Mouse (Mus musculus): Measurements from ENCODE around the gene Ero1lb.
A peak's percentile ranks its signal among the peaks of the same experiment; 100 is the strongest.
"Not testable (repeated sequence)": the region's sequence is repeated elsewhere in the genome, so short reads cannot be mapped to it uniquely, and the experiment has no call there.

The Ero1lb gene

DNA sequence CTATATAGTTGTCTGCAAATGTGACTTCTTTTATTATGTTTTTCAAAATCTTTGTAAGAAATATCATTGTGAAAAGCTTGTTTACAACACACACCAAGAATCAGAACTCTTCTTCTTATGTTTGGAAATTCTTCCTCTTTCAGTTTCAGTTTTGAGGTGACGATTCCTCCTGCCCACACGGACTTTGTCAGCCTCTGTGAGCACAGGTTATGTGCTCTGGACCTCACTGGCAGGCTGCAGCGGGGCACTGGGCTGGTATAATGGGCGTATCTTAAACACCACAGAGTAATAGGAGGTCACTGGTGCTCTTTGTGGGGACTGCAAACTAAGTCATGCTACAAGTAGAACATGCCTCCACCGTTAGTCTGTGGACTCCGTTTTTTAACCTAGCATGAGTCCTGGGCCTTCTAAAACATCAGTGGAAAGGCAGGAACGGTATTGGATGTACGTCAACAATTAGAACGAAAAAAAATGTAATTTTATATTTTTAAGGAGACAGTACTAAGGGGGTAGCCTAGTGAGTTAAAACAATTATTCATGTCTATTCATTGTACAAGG is 9.4 kb downstream of the Ero1lb start:
- no peak for DNase-seq (ENCODE audit: low spot score in 2 of 2)

DNA sequence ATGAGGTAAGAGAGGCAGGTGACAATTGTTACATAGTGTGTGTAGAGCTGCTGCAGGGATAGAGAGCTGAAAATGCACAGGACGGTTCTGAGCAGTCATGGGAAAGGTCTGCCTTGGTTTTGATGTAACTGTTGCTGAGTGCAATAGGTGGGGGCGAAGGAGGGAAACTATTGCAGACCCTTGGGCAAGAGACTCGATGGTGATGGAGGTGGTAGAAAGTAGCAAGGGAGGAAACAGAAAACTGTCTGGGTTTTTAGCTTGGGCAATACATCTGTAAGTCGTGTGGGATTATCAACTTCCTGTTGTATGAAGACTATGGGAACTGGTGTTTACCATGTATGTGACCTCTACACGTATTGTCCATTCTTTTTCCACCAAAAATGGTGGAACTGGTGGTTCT is 12.5 kb downstream of the Ero1lb start:
- no peak for DNase-seq (ENCODE audit: low spot score in 2 of 2)

GRCm38 (mm10) chr13:12589003-12589402 is 23.3 kb downstream of the Ero1lb start:
- DNase-seq (ENCODE audit: low spot score in 2 of 2), result peak; percentile 54 to 72

DNA sequence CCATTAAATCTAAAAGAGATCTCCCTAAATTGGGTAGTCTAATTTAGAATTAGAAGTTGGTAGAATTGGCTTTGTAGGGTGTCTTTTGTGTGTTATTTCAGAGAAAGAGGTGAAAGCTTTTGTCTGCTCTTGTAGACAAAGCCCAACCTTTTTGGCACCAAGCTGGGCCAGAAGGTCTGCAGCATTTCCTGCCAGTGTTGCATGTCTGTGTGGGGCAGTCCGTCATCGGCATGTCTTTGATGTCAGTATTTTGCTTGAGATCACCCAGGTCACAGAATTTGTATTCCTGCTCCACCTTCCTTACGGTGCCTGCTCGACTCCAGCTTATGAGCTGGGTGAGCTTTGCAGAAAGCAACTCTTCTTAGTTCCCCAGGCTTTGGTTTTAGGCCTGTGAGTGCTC is 31.4 kb downstream of the Ero1lb start:
- DNase-seq (ENCODE audit: low spot score in 2 of 2), result not testable (repeated sequence)

DNA sequence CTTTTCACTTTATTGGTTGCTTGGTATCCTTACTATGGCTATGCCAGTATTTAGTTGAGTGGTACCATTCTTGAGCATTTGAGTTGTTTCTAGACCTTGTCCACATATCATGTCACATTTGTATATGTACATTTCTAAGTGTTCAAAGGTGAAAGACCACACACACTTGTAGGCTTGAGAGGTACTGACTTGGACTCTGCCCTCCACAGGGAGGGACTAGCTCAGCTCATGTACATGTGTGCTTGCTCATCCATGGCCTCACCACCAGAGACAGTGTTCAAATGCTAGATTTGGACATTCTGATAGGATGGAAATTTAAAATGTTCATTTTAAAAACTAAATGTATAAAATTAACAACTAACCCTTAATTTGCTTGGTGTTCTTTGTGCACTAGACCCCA is 44.5 kb downstream of the Ero1lb start:
- not testable (repeated sequence) for DNase-seq (ENCODE audit: low spot score in 2 of 2)

DNA sequence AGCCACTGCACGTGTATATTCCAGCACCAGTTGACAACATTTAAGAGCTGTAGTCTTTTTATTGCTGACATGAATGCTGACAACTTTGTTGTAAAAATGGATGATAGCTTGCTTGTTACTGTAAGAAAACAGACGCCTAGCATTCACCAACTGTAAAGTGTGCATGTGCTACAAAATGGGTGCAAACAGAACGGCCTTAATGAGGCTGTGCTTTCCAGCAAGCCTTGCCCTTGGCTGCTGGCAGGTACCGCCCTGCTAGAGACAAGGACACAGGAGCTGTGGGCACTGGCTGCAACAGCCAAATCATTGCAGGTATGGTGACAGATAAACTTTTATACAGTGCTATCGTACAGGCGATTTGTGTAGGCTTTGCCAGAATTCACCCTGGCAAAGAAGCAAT is 48.4 kb downstream of the Ero1lb start:
- DNase-seq (ENCODE audit: low spot score in 2 of 2), result not testable (repeated sequence)

GRCm38 (mm10) chr13:12614591-12614990 is 48.9 kb downstream of the Ero1lb start:
- DNase-seq (ENCODE audit: low spot score in 2 of 2), result not testable (repeated sequence)

- DNase-seq (ENCODE audit: low spot score in 2 of 2), result not testable (repeated sequence)
Observed at GRCm38 (mm10) chr13:12615014-12615413, 49.3 kb downstream of the Ero1lb start.

DNA sequence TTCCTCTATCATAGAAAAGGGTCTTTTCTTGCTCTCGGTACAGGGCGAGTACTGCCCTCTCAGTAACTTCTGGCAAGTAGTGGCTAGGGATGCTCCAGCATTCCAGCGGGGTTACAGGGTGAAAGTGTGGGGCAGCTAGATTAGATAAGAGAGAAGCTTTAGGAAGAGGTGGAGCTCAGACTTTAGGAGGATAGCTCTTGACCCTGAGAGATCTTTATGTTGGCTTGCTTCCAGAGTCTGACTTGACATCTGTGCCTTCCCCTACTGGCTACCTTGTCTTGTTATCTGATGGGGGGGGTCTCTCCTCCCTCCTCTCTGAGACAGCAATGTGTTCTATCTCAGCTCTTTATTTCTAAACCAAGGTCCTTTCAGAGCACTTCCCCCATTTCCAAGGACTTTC is 50.8 kb downstream of the Ero1lb start:
- DNase-seq (ENCODE audit: low spot score in 2 of 2), result not testable (repeated sequence)

GRCm38 (mm10) chr13:12619808-12620207 is 54.1 kb downstream of the Ero1lb start:
- not testable (repeated sequence) for DNase-seq (ENCODE audit: low spot score in 2 of 2)

GRCm38 (mm10) chr13:12626061-12626460 is 60.4 kb downstream of the Ero1lb start:
- DNase-seq (ENCODE audit: low spot score in 2 of 2), result not testable (repeated sequence)

- DNase-seq (ENCODE audit: low spot score in 2 of 2), result not testable (repeated sequence)
Observed at GRCm38 (mm10) chr13:12627746-12628145, 62.1 kb downstream of the Ero1lb start.

GRCm38 (mm10) chr13:12628181-12628580 is 62.5 kb downstream of the Ero1lb start:
- DNase-seq (ENCODE audit: low spot score in 2 of 2), result not testable (repeated sequence)

DNA sequence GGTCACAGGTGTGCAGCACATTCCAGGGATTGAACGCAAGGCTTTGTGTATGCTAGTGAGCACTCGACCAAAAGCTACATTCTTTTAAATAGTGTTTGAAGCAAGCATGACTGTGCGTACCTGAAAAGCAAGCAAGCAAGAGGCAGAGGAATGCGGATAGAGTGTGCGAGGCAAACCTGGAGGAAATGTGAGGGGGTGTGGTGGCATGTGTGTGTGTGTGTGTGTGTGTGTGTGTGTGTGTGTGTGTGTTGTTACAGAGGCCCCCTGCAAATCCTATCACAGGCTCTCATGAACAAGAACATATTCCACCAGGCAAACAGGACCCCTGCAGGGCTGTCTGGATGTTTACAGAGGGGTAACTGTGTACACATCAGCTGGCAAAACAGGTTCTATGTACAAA is 64.6 kb downstream of the Ero1lb start:
- DNase-seq (ENCODE audit: low spot score in 2 of 2), result not testable (repeated sequence)

DNA sequence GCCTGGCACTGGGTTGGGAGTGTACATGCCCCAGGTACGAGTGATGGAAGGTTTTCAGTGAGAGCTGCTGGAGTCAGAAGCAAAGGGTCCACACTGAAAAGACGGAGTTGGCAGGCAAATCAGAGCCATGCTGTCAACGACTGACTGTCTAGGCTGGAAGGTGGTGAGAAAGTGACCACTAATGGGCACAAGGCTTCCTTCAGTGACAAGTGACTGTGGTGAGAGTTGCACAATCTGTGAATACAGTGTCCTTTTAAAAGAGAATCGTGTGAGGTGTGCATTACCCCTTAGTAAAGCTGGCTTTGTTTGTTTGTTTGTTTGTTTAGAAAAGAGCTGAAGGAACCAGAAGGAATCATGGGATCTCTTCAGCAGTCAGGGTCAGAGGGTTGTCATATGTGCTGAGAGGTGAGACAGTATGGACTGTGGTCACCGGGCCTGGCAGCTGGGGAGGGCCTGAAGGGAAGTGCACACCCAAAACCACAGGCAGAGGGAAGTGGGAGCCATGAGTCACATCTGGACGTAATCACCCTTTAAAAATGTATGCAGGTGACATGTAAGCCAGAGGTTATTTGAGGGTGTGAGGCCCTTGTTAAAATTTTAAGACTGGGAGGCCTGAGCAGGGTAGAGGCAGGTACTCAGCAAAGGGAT is 69.4 kb downstream of the Ero1lb start:
- DNase-seq (ENCODE audit: low spot score in 2 of 2), result not testable (repeated sequence)

GRCm38 (mm10) chr13:12642795-12643194 is 77.1 kb downstream of the Ero1lb start:
- not testable (repeated sequence) for DNase-seq (ENCODE audit: low spot score in 2 of 2)

GRCm38 (mm10) chr13:12646676-12647075 is 81.0 kb downstream of the Ero1lb start:
- not testable (repeated sequence) for DNase-seq (ENCODE audit: low spot score in 2 of 2)

DNA sequence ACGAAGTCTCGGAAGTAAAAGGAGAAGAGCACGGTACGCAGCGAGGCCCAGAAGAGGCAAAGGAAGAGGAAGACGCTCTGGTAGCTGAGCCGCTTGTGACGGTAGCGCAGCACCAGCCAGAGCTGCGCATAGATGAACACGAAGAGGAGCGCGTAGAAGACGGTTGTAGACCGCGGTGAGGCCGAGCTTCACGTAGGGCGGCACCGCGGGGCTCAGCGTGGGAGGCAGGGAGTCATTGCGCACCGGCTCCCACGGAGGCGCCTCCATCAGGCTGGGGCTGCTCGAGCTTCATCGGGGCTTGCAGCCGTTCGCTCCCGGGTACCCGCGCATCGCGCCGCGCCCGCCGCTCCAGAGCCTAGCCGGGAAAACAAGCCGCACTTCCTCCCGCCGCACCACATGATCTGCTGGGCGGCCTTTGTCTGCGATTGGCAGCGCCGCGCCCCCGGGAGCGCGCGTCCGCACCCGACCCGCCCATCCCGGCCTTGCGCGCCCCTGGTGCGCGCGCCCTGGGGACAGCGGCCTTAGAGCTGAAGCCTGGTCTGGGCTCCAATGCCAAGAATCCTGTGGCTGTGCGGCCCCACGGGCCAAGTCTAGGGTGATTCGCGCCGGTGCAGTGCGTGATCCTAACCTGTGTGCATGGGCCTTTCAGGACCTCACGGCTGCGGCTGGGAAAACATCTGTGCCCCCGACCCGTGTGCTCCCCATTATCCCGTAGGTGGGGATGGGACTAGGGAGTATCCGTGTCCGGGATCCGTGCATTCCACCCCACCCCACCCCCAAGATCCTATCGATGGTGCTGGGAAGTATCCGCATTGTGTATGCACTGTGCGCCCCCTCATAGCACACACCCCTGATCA is 84.6 kb downstream of the Ero1lb start:
- peak in 1 of 2 experiments; percentile 21 for DNase-seq (ENCODE audit: low spot score in 2 of 2)

- DNase-seq (ENCODE audit: low spot score in 2 of 2), result peak in 1 of 2 experiments; percentile 8
Observed at GRCm38 (mm10) chr13:12650877-12651176, 85.2 kb downstream of the Ero1lb start.
